Mouse (Mus musculus): ENCODE measurements around the gene Dok1.

Gene Dok1

DNA sequence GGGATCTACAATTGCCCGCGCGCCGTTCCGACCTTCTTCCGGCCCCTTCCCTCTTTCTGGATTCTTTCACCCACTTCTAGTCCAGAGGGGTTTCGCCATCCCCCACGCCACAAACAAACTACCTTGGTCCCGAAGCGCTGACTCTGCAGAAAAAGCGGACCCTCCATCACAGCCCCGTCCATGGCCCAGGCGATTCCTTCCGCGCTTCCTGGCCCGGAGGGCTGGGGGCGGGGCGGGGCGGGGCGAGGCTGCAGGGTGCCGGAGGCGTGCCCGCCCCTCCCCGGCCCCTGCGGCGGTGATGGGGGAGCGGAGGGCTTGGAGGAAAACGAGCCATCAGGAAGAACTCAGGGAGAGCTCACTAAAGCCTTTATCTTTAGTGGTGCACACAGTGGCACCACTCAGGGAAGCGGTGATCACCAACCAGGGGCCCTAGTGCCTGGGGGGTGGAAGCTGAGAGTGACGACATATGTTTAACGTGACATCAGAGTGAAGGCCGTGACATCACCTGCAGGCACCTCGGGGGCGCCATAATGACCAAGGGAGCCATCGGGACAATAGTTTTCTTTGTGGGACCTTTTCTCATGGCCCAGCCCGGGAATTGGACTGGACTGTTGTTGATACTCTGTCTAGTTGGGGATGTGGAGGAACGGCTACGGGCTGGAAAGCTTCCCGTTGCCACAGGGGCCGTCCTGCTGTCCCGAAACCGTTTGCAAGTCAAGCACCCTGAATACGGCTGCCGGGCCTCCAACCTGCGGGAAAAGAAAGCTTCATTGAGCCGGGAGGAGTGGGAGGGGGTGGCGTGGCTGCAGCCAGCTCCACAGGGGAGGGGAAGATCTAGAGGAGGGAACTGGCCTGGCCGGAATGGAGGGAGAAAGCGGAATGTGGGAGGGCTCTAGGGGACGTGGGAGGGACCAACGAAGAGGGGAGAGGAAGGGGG is at the start of gene Dok1, which contains the start of gene Loxl3:
TSS of gene Dok1 (minus strand) at position 223 of the 937 bp plus-strand sequence.
TSS of gene Loxl3 (plus strand) at position 925 of the 937 bp plus-strand sequence.
- peak; percentile 71 to 79 for DNase-seq

DNA sequence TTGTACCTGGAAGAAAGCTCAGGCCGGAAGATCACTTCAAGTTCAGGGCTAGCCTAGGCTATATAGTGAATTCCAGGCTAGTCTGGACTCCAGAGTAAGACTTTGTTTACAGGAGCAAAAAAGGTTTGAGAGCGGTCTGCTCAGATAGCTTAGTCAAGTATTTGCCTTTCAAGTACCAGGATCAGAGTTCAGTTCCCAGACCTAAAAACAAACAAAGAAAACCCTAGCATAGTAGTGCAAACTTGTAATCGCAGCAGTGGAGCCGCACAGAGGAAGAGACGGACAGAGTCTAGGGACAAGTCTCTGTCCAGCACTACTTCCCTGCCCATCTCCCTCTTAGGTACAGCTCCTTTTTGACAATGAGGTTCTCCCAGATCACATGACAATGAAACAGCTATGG is 46.9 kb upstream of the Dok1 start:
- no peak for DNase-seq

DNA sequence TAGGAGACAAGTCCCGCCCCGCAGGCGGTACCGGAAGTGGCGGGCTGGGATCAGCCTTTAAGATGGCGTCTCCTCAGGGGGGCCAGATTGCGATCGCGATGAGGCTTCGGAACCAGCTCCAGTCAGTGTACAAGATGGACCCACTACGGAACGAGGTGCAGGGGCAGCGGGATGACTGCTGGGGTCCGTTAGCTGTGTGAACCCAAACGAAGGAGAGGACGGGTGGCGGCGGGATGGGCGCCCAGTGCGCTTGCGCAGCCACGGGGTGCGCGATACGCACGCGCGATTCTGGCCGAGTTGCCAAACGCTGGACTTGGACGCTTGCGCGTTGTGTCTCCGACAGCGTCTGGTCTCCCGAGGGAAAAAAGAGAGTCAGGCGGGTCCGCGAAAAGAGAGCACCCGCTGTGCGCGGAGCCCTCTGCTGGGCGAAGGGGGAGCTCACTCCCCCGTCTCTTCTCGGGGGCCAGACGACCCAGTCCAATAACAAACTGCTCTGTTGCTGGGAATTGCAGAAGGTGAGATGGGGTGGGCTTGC is 45.1 kb upstream of the Dok1 start:
- DNase-seq: peak; percentile 99 to 100

DNA sequence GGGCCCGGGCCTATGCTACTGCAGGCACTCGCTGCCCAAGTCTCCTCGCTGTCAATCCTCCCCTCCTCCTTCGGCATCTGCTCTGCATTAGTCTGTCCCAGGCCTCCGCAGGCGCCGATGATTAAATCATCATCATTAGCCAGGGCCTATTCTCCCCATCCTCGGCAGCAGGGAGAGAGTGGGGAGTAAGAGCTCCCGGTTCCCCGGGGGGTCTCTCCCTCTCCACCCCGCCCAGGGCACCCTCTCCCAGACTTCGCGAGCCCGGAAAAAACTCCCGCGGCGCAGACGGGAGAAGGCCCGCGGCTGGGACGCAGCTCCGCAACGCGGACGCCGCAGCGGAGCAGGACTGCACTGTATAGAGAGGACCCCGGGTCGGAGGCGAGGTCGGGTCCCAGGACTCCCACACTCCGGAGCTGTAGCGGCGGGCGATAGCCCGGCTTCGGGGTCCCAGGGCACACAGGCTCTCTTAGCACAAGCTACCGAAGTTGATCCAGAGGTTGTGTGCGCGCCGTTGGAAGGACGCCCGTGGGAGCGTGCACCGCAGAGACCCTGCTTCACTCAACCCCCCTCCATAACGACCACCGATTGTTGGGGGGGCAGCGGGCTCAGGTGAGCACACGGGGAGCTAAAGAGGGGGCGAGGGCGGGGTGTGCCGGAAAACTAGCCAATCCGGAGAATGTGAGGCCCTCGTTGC is 44.5 kb upstream of the Dok1 start, which contains the start of gene Pcgf1:
TSS of gene Pcgf1 (plus strand) at position 240 of the 694 bp plus-strand sequence.
- peak in 1 of 2 experiments; percentile 53 for DNase-seq

DNA sequence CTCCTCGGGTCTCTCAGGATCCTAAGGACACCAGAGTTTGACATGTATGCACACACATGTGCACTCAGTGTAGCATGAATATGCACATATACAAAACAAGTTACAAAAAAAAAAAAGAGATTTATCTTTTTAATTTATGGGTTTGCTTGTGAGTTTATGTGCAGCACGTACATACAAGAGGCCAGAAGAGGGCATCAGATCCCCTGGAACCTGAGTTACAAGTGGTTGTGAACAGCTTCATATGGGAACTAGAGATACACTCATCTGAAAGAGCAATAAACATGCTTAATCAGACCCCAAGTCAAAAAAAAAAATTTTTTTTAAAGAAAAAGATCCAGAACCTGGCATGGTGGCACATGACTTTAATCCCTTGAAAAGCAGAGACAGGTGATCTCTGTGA is 41.7 kb upstream of the Dok1 start:
- peak in 1 of 2 experiments; percentile 43 for DNase-seq

DNA sequence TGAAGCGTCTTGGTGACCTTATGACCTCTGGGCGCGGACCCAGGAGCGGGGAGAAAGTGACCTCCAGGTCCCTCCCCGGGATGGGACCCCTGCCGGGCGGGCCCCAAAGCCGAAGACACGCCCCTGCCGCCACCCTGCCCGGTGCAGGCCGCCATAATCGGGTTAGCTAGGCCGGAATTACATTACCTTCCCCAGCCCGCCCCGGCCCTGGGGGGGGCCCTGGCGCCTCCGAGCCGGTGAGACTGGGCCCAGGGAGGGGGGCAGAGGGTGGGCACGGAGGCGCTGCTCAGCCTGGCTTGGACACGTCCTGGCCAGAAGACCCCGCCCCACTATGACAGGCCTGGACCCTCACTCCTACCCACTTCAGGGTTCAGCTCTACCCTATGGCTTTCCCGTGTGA is 37.9 kb upstream of the Dok1 start:
- no peak for DNase-seq

DNA sequence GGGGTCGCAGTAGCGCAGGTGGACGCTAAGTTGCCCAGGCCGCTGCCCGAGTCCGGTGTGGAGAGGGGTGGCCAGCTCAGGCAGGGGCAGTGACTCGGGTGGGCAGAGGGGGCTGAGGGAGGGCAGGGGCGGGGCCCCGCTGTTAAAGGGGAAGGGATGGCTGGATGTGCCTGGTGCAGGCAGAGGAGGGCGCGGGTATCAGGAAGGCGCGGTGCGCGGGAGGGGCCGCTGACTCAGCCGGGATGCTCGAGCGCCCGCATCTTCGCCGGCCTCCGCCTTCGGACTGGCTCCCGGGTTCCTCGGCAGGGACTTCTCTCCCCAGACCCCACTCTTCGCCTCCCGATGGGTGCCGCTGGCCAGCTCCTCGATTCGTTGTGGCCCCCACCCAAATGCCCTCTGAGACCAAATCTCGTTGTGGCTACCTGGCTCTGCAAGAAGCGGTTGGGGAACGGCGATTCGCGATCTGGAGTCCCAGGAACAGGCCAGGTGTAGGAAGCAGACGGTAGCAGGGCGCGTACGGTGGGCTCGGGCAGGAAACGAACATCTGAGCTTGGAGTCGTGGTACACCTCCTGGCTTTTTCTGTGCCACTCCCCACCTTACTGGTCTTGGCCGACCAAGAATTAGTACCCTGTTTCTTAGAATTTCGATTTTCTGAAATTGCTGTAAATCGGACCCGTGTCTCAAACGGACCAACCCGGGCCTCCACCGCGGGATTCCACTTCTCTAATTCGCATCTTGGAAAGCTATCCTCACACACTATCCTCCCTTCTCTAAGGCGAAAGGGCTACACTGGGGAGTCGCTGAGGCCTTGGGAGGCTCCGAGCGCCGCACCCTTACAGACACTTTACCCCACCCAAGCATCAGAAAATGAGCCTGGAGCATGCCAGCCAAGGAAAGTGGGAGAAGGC is 37.3 kb upstream of the Dok1 start:
- DNase-seq: peak in 1 of 2 experiments; percentile 32

DNA sequence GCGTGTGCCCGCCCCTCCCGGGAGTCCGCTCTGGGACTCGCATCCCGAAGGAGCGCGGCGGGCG is 36.8 kb upstream of the Dok1 start, which contains the start of gene Tlx2:
TSS of gene Tlx2 (minus strand) at position 47 of the 64 bp plus-strand sequence.
- DNase-seq: no peak

DNA sequence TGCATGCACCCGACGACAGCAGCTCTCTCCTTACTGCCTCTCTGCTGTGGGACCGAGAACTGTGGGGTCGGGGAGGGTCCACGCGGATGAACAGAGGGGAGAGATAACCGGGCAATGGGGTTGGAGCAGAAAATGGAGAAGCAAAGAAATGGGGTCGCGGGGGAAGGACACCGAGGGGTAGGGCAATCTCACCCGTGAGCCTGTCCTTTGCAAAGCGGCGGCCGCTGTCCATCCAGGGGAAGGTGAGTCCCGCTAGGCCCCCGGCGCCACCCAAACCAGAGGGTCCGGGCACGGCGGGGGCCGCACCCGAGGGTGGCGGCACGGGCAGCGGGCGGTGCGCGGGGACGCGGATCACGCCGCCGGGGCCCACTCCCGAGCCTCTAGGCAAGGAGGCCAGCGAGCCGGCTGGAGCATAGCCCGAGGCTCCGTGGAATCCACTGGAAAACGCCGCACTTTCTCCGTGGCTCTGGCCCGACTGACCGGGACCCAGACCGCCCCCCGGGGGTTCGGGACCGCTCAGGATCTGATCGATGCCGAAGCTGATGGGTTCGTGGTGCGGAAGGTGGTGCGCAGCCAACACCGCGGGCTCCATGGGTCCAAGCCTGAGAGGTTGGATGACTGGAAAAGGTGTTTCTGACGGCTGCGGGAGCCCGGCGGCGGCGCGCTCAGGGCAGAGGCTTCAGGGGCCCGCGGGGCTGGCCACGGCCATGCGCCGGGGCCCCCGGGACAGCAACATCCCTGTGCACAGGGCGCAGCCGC is 36.4 kb upstream of the Dok1 start:
- peak in 1 of 2 experiments; percentile 27 for DNase-seq

DNA sequence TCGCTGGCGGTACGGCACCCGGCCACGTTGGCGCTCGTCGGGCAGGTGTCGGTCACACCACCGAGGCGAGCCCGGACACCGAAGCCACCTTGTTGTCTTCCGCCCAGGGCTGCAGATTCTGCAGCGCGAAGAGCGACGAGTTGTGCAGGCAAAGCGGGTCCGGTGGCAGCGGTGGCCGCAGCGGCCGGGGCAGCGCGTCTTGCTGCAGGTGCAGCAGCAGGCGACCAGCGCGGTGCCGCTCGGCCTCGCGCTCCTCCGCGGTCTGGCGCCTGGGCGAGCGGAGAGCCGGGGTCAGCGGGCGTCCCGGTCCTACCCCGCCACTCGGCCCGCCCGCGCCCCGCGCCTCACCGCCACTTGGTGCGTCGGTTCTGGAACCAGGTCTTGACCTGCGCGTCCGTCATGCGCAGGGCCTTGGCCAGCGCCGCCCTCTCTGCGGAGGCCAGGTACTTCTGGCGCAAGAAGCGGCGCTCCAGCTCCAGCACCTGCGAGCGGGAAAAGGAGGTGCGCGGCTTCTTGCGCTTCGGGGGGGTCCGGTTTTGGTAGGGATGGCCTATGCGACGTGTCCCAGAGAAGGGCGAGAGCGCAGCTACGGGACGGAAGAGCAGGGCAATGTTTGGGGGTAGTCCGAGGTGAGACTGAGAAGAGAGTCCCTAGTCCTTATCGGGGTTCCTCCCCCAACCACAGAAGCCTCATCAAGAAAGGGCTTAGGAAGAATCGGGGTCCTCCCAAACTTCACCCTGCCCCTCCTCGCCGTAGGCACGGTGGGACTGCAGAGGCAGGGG is 35.6 kb upstream of the Dok1 start:
- DNase-seq: peak in 1 of 2 experiments; percentile 66

DNA sequence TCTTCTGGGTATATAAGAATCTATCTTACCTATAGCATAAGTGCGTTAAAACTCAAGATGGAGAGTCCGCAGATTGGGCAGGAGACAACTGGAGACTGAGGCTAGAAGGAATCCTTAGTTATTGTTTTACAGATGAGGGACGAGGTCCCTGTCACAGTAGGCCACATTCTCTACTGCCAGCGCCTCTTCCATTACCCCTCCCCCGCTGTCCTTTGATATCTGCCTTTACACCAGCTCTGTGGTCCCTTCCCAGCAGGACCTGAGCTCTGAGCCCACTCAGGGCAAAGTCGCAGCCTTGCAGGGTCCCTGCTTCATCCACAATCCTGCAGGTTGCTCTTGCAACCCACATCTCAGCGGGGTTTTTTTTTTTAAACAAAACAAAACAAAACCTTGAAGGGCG is 35.0 kb upstream of the Dok1 start:
- peak in 1 of 2 experiments; percentile 28 for DNase-seq

DNA sequence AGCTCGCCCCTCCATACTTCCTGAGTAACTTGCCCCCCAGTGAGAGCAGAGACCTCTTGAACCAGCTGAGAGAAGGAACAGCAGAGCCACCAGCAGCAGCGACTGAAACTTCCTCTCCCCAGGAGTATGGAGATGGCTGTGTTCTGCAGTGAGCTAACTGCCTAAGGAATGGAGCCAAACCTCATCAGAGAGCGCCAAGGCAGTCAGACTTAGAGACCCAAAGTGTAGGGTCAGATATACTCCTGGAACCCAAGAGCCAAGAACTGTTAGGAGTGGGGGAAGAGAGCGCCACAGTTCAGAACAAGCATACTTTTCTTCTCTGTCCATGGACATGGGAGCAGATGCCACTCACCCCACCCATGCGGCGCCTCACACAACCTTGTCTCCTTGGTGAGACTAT is 33.2 kb upstream of the Dok1 start:
- DNase-seq: no peak

DNA sequence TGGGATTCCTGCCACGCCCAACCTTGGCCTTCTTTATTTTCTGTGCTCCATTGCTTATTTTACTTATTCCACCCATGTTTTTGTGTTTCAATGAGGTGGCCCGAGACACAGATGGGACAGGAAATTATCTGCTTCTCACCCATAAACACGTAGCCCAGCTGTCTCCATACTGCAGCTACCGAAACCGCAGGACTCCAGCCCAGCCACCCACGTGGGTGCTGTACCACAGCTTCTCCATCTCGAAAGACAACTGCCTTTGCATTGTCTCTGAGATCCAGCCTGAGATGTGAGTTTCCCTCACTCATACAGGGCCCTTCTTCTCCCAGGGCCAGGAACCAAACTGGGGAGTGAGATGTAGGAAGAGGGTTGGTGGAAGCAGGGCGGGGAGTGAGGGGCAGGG is 32.7 kb upstream of the Dok1 start:
- no peak for DNase-seq

DNA sequence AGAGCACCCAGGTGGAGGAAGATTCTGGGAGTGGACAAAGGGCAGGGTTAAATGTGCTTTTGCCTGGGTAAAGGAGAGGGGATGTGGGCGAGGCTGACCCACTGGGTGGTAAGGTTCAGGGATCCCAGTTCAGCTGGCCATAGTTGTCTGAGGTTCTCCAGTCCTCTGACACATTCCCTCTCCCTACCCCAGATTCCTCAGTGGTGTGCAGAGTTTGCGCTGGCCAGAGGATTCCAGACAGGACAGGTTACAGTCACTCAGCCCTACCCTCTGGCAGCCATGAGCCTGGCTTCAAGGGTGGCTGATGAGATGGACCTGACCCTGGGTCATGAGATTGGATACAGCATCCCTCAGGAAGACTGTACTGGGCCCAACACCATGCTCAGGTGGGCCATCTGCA is 25.5 kb upstream of the Dok1 start:
- DNase-seq: no peak

DNA sequence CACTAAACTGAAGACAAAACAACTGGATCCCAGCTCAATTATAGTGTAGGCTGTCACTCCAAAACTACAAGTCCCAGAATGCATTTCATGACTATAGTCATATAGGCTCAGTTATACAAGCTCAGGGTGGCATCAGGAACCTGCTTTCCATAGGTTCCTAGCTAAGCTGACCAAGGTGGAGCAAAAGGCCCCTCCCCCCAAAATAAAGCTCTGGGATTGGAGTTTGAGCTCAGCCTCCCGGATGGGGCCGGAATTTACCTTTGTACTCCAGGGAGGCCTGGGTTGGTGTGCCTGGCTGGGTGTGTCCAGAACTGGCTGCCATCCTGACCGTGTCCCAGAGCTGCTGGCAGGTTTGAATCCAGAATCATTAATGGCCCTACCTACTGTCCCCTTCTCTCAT is 24.5 kb upstream of the Dok1 start, which contains the start of gene Dqx1:
TSS of gene Dqx1 (plus strand) at position 55 of the 400 bp plus-strand sequence.
- peak; percentile 83 to 89 for DNase-seq

DNA sequence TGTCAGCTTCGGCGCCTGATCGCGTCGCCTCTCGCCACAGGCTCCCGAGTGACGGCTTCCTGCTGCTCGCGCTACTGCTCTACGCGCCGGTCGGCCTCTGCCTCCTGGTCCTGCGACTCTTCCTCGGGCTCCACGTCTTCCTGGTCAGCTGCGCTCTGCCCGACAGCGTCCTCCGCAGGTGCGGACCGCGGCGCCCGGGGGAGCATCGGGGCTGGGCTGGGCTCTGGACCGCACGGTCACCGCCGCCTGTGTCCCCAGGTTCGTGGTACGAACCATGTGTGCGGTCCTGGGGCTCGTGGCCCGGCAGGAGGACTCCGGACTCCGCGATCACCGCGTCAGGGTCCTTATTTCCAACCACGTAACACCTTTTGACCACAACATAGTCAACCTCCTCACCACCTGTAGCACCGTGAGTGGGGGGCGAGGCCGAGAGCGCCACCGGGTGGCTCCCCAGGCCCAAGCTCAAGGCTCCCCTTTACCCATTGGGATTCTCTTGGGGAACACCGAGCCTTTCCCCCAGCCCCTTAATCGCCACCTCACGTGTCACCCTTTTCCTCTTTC is 21.7 kb upstream of the Dok1 start, which contains the start of gene Htra2:
TSS of gene Htra2 (minus strand) at position 403 of the 561 bp plus-strand sequence.
- peak in 1 of 2 experiments; percentile 60 for DNase-seq

DNA sequence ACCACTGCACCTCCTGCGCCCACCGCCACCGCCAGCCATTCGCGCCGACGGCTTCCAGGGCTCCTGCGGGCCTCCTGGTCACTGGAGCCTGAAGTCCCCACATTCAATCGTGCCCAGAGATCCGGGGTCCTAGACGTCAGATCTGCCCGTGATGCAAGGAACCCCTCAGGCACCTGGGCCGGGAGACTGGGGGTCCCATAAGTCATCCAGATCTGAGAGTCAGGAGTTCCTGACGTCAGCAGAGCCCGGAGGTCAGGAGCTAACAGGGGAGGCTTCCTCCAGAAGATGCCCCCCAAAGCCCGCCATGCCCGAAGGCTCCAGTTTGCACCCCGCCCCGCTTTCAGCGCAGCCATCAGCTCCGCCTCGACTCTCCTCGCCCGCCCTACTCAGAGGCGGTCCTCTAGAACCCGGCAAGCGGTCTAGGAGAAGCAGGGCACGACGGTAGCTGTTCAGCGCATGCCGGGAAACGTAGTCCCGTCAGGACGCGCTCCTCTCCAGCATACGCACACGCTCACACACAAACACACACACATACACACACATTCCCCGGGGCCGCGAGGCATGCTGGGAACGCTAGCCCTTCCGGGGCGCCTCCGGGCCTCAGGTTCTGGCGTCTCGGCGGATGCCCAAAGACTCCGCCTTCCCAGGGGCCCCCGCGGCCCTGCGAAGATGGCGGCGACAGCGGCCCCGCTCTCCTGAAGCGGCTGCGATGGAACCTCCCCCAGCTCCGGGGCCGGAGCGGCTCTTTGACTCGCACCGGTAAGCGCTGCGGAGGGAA is 21.0 kb upstream of the Dok1 start, which contains the start of gene Aup1:
TSS of gene Aup1 (plus strand) at position 448 of the 778 bp plus-strand sequence.
- peak; percentile 98 for DNase-seq

DNA sequence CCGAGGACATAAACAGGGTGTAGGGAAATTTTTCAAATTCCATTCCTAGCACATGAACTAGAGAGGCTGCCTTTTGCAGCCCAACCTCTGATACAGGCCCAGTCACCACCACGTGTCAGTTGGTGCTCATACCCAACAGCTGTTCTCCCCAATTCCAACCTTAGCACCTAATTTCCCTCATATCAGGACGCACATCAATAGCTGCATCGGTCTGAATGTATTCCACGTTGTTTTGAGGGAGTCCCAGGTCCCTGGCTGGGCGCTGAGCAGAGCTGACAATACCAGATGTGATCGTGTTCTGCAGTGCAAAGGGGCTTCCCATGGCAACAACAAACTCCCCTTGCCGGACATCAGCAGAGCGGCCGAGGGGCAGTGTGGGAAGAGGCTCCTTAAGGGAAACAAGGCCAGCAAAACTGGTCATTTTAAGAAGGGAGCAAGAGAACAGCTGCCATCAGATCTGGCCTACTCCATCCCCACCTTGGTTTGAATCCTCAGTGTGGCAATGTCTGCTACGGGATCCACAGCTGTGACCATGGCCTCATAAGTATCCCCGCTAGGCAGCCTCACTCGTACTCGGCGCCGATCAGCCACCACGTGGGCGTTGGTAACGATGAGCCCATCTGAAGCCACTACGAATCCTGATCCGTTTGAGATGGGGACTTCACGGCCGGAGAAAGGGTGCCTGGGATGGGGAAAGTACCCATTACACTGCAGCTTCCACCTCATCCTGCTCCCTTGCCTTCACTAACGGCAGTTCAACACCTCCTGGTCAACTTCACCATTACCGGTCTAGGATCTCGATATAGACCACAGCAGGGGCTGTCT is 20.1 kb upstream of the Dok1 start:
- DNase-seq: peak in 1 of 2 experiments; percentile 42

DNA sequence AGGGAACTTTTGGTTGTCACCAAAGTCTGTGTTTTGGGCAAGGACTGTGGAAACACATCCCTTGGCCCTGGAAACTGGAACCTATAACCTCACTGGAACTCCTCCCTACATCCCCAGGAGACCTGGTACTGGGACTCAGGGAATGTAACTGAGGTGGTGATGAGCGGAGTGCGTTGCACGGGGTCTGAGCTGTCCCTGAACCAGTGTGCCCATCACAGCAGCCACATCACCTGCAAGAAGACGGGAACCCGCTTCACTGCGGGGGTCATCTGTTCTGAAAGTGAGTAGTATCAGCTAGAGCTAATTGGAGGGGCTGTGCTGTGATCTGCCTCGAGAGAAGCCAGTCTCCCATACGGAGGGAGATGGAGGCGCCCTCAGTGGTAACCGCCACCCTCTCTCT is 16.1 kb upstream of the Dok1 start:
- no peak for DNase-seq

All from kidney, postnatal 36 days (tissue).